Mouse (Mus musculus): ENCODE results near the gene Shroom3.

GRCm38 (mm10) chr5:92830391-92830790 is 147.2 kb downstream of the Shroom3 start:
- TF ChIP-seq FLI1 (IDR thresholded peaks at IDR 0.05; ENCODE audit: low read length), result no peak
- no peak for TF ChIP-seq GATA1 (IDR thresholded peaks at IDR 0.05; ENCODE audit: borderline replicate concordance, low read length)
